Mouse (Mus musculus): ENCODE measurements around the gene Taf6. TPM values are rescaled to one million over a fixed set of nuclear protein-coding genes. Genes with fewer than 3 reads are reported as not detected.

Taf6 gene
- polyA plus RNA-seq, 2 experiments, result 32.8 to 33.2 TPM

DNA sequence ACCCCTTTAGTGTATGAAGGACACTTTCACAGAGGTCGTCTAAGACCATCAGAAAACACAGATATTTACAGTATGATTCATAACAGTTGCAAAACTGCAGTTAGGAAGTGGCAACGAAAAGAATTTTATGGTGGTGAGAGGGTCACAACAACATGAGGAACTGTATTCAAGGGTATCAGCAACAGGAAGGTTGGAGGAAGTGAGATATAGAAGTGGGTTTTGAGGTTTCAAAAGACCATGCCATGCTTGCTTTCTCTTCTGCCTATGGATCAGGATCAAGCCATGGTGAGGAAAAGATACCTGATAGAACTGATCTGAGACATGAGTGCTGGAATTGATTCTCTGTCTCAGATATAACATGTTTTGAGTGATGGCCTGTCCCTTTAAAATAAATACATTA lies 40.1 kb upstream of the Taf6 start:
- Histone ChIP-seq H3K4me2 (ENCODE audit: low read depth) (no peak overlapping the region), H3K9ac (replicated peaks) (no peak overlapping the region), H3K9me3 (ENCODE audit: control insufficient read depth, low read length) (no peaks in the 10 kb centered on the region), H3K36me3 (replicated peaks; ENCODE audit: control insufficient read depth, insufficient read depth, low read depth) (no peaks in the 10 kb centered on the region), H3K27ac (no peak overlapping the region), H3K4me1 (replicated peaks; ENCODE audit: control insufficient read depth in 2 of 2, insufficient read depth in 2 of 2, low read length in 1 of 2) (peaks cover 0 to 3% of the 10 kb centered on the region in 2 experiments; a peak in 1 of 4 replicates), H3K4me3 (ENCODE audit: insufficient read depth in 1 of 2, low read depth in 2 of 2, low read length in 2 of 2) (no peak overlapping the region), H3K27me3 (ENCODE audit: control insufficient read depth, insufficient read depth, low read length) (no peaks in the 10 kb centered on the region)
- 8% methylated on average over 2 of the region's 2 CpGs for WGBS (ENCODE audit: insufficient replicate concordance)
- TF ChIP-seq EP300 (IDR thresholded peaks at IDR 0.05; ENCODE audit: low read depth), result 0 out of 2 replicates have a peak, but pooled peaks have one; percentile 10
- TF ChIP-seq CTCF (IDR thresholded peaks at IDR 0.05; ENCODE audit: low read depth), result no peak
- ATAC-seq (ENCODE audit: insufficient read depth) (no peak), DNase-seq (ENCODE audit: low read depth in 3 of 3, low spot score in 3 of 3) (peak in 1 of 3 experiments; percentile 16)

DNA sequence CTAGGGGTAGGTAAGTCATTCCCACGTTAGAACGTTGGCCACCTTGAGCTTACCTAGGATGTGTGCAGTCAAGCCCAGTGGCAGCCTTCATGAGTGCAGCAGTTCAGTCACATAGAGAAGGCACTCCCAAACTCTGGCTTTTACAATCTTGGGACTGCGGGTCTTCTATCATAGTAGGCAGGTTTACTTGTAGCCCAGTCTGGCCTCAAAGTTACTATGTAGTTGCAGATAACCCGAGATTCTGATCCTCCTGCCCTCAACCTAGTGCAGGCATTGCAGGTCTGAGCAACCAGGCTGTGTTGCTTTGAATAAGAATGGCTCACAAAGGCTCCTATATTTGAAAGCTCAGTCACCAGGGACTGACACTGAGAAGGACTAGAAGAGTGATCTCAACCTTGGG lies 39.2 kb upstream of the Taf6 start:
- no peak for ATAC-seq (ENCODE audit: insufficient read depth)

DNA sequence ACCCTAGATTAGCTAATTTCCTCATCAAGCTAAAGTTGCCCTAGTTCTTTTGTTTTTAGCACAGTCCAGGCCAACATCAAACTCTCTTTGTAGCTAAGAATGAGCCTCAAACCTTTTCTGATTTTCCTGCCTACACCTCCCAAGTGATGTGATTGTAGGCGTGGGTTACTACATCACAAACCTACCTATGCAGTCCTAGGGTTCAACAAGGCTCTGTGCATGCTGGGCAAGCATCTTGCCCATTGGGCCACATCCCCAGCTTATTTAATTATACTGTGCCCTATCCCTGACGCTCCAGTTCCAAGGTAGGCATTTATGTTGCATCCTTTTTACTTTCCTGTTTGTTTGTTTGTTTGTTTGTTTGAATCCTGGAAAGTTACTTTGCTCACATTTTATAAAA lies 38.4 kb upstream of the Taf6 start, which contains the start of gene Nxpe5:
Nxpe5 (plus strand) TSS at position 199 of the 400 bp plus-strand sequence.
- H3K36me3 ChIP-seq (replicated peaks; ENCODE audit: control insufficient read depth, insufficient read depth, low read depth), result no peaks in the 10 kb centered on the region
- WGBS (ENCODE audit: insufficient replicate concordance), result 47% methylated on average over 2 of the region's 2 CpGs
- no peak for ATAC-seq (ENCODE audit: insufficient read depth)
- H3K4me3 ChIP-seq (ENCODE audit: insufficient read depth in 1 of 2, low read depth in 2 of 2, low read length in 2 of 2), result no peak within 1 kb of the TSS
- no peak within 1 kb of the TSS for H3K9ac ChIP-seq (replicated peaks)
- peaks cover 0 to 3% of the 10 kb centered on the region in 2 experiments; a peak in 1 of 4 replicates for H3K4me1 ChIP-seq (replicated peaks; ENCODE audit: control insufficient read depth in 2 of 2, insufficient read depth in 2 of 2, low read length in 1 of 2)
- no peak for TF ChIP-seq CTCF (IDR thresholded peaks at IDR 0.05; ENCODE audit: low read depth)
- TF ChIP-seq EP300 (IDR thresholded peaks at IDR 0.05; ENCODE audit: low read depth), result no peak
- H3K27ac ChIP-seq, result no peak within 1 kb of the TSS
- H3K4me2 ChIP-seq (ENCODE audit: low read depth), result no peak within 1 kb of the TSS
- H3K9me3 ChIP-seq (ENCODE audit: control insufficient read depth, low read length), result no peaks in the 10 kb centered on the region
- H3K27me3 ChIP-seq (ENCODE audit: control insufficient read depth, insufficient read depth, low read length), result no peaks in the 10 kb centered on the region
- DNase-seq (ENCODE audit: low read depth in 3 of 3, low spot score in 3 of 3), result no peak

More for the DNA sequence above, 39.2 kb upstream of the Taf6 start:
- 35% methylated on average over 4 of the region's 4 CpGs for WGBS (ENCODE audit: insufficient replicate concordance)
- H3K4me3 ChIP-seq (ENCODE audit: insufficient read depth in 1 of 2, low read depth in 2 of 2, low read length in 2 of 2), result no peak overlapping the region
- TF ChIP-seq EP300 (IDR thresholded peaks at IDR 0.05; ENCODE audit: low read depth), result no peak
- no peak overlapping the region for H3K4me2 ChIP-seq (ENCODE audit: low read depth)
- peaks cover 0 to 3% of the 10 kb centered on the region in 2 experiments; a peak in 1 of 4 replicates for H3K4me1 ChIP-seq (replicated peaks; ENCODE audit: control insufficient read depth in 2 of 2, insufficient read depth in 2 of 2, low read length in 1 of 2)
- H3K9me3 ChIP-seq (ENCODE audit: control insufficient read depth, low read length), result no peaks in the 10 kb centered on the region
- no peak for DNase-seq (ENCODE audit: low read depth in 3 of 3, low spot score in 3 of 3)
- no peaks in the 10 kb centered on the region for H3K27me3 ChIP-seq (ENCODE audit: control insufficient read depth, insufficient read depth, low read length)
- H3K27ac ChIP-seq, result no peak overlapping the region
- no peak overlapping the region for H3K9ac ChIP-seq (replicated peaks)
- H3K36me3 ChIP-seq (replicated peaks; ENCODE audit: control insufficient read depth, insufficient read depth, low read depth), result no peaks in the 10 kb centered on the region

DNA sequence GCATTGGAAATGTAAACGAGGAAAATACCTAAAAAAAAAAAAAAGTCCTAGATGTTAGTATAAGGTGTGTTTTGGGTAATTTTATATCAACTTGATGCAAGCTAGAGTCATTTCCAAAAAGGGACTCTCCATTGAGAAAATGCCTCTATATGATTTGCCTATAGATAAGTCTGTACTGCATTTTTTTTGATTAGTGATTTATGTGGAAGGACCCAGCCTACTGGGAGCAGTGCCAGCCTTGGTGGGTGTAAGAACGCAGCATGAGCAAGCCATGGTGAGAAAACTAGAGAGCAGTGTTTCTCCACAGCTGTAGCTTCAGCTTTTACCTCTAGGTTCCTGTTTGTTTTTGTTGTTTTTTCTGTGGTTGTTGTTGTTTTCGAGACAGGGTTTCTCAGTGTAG lies 36.0 kb upstream of the Taf6 start:
- DNase-seq (ENCODE audit: low read depth in 3 of 3, low spot score in 3 of 3) (no peak), ATAC-seq (ENCODE audit: insufficient read depth) (no peak)
- TF ChIP-seq CTCF (IDR thresholded peaks at IDR 0.05; ENCODE audit: low read depth) (no peak), EP300 (IDR thresholded peaks at IDR 0.05; ENCODE audit: low read depth) (no peak)
- Histone ChIP-seq H3K27ac (no peak overlapping the region), H3K9me3 (ENCODE audit: control insufficient read depth, low read length) (no peaks in the 10 kb centered on the region), H3K27me3 (ENCODE audit: control insufficient read depth, insufficient read depth, low read length) (no peaks in the 10 kb centered on the region), H3K4me3 (ENCODE audit: insufficient read depth in 1 of 2, low read depth in 2 of 2, low read length in 2 of 2) (no peak overlapping the region), H3K36me3 (replicated peaks; ENCODE audit: control insufficient read depth, insufficient read depth, low read depth) (no peaks in the 10 kb centered on the region), H3K4me2 (ENCODE audit: low read depth) (no peak overlapping the region), H3K9ac (replicated peaks) (no peak overlapping the region), H3K4me1 (replicated peaks; ENCODE audit: control insufficient read depth in 2 of 2, insufficient read depth in 2 of 2, low read length in 1 of 2) (peaks cover 0 to 2% of the 10 kb centered on the region in 2 experiments; a peak in 1 of 4 replicates)
- 48% methylated on average over 3 of the region's 3 CpGs for WGBS (ENCODE audit: insufficient replicate concordance)

DNA sequence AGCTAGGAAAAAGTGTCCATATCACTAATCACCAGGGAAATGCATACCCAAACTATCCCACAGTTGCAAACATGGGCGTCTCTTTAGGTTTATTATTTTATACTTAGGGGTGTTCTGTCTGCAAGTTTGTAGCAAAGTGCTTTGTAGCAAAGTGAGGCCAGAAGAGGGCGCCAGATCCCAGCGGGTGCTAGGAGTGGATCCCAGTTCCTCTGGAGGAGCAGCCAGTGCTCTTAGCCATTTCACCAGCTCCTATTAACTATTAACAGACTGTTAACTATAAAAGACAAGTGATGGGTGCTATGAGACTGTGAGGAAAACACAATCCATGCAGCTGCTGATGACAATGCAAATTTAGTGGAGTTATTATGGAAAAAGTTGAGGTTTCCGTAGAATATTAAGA lies 34.9 kb upstream of the Taf6 start:
- H3K4me2 ChIP-seq (ENCODE audit: low read depth), result no peak overlapping the region
- DNase-seq (ENCODE audit: low read depth in 3 of 3, low spot score in 3 of 3) (peak; percentile 38 to 55 (median 52)), ATAC-seq (ENCODE audit: insufficient read depth) (no peak)
- no peaks in the 10 kb centered on the region for H3K27me3 ChIP-seq (ENCODE audit: control insufficient read depth, insufficient read depth, low read length)
- H3K9me3 ChIP-seq (ENCODE audit: control insufficient read depth, low read length), result no peaks in the 10 kb centered on the region
- no peak overlapping the region for H3K27ac ChIP-seq
- no peak for TF ChIP-seq EP300 (IDR thresholded peaks at IDR 0.05; ENCODE audit: low read depth)
- peak; percentile 85 for TF ChIP-seq CTCF (IDR thresholded peaks at IDR 0.05; ENCODE audit: low read depth)
- H3K4me3 ChIP-seq (ENCODE audit: insufficient read depth in 1 of 2, low read depth in 2 of 2, low read length in 2 of 2), result no peak overlapping the region
- 0 out of 4 replicates have a peak, but pooled peaks cover 0 to 1% of the 10 kb centered on the region in 2 experiments for H3K4me1 ChIP-seq (replicated peaks; ENCODE audit: control insufficient read depth in 2 of 2, insufficient read depth in 2 of 2, low read length in 1 of 2)
- 18% methylated on average over 4 of the region's 4 CpGs for WGBS (ENCODE audit: insufficient replicate concordance)
- no peaks in the 10 kb centered on the region for H3K36me3 ChIP-seq (replicated peaks; ENCODE audit: control insufficient read depth, insufficient read depth, low read depth)
- H3K9ac ChIP-seq (replicated peaks), result no peak overlapping the region

Data from liver, embryonic 14.5 days (tissue).